Comparison of ENCODE assay signal across 25 mouse cellular contexts in the genomic region with DNA sequence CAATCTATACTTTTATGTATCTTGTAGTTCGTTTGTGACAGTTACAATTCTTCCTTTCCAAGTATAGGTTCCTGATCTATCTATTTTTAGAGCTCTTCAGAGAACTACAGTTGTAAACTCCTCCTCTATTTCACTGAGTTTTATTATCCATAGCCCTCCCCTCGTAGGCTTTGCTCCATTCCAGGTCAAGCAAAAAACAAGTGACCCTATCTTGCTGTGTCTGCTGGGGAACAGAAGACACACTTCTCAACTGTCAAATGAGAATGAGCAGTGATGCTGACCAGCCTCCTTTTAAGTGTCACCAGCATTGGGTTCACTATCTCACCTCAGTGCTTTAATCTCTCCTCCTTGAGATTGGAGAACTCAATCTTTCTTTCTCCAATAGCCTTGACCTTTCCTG.
"Had no signal": no experiment of that assay in that cellular context is flagged by ENCODE, and none has a peak within 500 bp of the region (broad histone marks: within the 10 kb centered on the region; RNA-seq: fewer than 3 reads in every experiment).

No protein-coding gene starts in this region.

- H3K4me2 ChIP-seq: hindbrain, embryonic 12.5 days; hindbrain, embryonic 14.5 days; intestine, embryonic 15.5 days; limb, embryonic 12.5 days; liver, embryonic 11.5 days; liver, embryonic 13.5 days; liver, embryonic 15.5 days had no signal

- H3K9ac ChIP-seq: hindbrain, embryonic 12.5 days; hindbrain, embryonic 14.5 days; intestine, embryonic 15.5 days; limb, embryonic 12.5 days; liver, embryonic 13.5 days; liver, embryonic 15.5 days; liver, postnatal 0 days had no signal

- ATAC-seq: forebrain, embryonic 16.5 days; hindbrain, embryonic 16.5 days; inflammation-experienced regulatory T-cells, adult 6 months; intestine, embryonic 15.5 days; intestine, postnatal 0 days; liver, postnatal 0 days had no signal

- H3K36me3 ChIP-seq: hindbrain, embryonic 10.5 days; hindbrain, embryonic 12.5 days; intestine, embryonic 15.5 days; limb, embryonic 10.5 days; limb, embryonic 12.5 days; liver, embryonic 13.5 days; liver, embryonic 15.5 days had no signal

- H3K9me3 ChIP-seq: hindbrain, embryonic 10.5 days; hindbrain, embryonic 12.5 days; intestine, embryonic 15.5 days; limb, embryonic 10.5 days; limb, embryonic 12.5 days; liver, embryonic 13.5 days; liver, embryonic 15.5 days had no signal

- H3K4me1 ChIP-seq: hindbrain, embryonic 10.5 days; hindbrain, embryonic 12.5 days; intestine, embryonic 15.5 days; limb, embryonic 10.5 days; limb, embryonic 12.5 days; liver, embryonic 13.5 days; liver, embryonic 15.5 days had no signal

- H3K27me3 ChIP-seq: hindbrain, embryonic 12.5 days; intestine, embryonic 15.5 days; limb, embryonic 12.5 days; liver, embryonic 13.5 days; liver, embryonic 15.5 days had no signal

- H3K4me3 ChIP-seq: gastrocnemius, adult 2 months; hindbrain, embryonic 10.5 days; hindbrain, embryonic 12.5 days; intestine, embryonic 15.5 days; layer of hippocampus, adult 2 months; left cerebral cortex, adult 2 months; limb, embryonic 10.5 days; limb, embryonic 12.5 days; liver, embryonic 13.5 days; liver, embryonic 15.5 days had no signal

- DNase-seq: gastrocnemius, adult 2 months; gastrocnemius, postnatal 10 days; gastrocnemius, postnatal 25 days; kidney, adult 18-20 months; kidney, adult 8-10 months; kidney, postnatal 10 days; kidney, postnatal 25 days; kidney, postnatal 4 days; liver; liver, embryonic 13.5 days; liver, postnatal 0 days had no signal

- H3K27ac ChIP-seq: gastrocnemius, adult 2 months; hindbrain, embryonic 10.5 days; hindbrain, embryonic 12.5 days; hindbrain, embryonic 14.5 days; intestine, embryonic 15.5 days; layer of hippocampus, adult 2 months; left cerebral cortex, adult 2 months; limb, embryonic 10.5 days; limb, embryonic 12.5 days; liver, embryonic 13.5 days; liver, embryonic 15.5 days had no signal
